Mouse (Mus musculus): ENCODE measurements at regions not wholly inside any gene's neighbourhood (a gene's known extent, or its start where the extent isn't known, plus 50 kb on each side); places are given as distances from the start of the nearest gene placed in this dataset.

DNA sequence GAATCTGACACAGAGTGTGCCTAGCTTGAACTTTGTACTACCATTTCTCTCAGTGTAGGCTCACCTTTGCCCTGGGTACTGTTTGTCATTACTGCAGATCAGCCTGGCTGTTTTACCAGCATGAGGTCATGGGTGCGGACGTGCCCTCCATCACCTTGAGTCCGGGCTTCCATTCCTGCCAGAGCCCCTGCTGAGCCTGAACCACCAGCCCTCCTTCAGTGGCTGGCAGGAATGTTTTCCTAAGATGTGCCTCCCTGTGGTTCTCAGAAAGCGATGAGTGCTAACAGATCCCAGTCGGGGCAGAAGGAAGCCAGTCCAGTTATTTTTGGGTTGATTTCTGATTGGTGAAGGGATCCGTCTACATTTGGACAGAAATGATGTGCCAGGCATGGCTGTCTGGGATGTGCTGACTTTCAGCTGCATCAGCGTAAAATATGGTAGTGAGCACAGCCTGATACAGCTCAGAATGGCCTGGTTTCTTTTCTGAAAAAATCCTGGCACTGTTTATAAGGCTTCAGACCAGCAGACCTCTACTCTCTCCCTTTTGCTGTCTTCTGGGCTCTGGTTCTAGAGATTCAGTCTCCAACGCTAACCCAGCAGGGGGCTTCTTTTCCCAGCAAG is 324.0 kb upstream of the Nfe2l3 start:
- TF ChIP-seq POLR2A (IDR thresholded peaks at IDR 0.05; ENCODE audit: insufficient read depth, low read depth, low read length) (no peak), CTCF (IDR thresholded peaks at IDR 0.05; ENCODE audit: insufficient read depth, low read depth, low read length) (no peak)
